Mouse (Mus musculus): ENCODE measurements around the gene C2cd4c.

DNA sequence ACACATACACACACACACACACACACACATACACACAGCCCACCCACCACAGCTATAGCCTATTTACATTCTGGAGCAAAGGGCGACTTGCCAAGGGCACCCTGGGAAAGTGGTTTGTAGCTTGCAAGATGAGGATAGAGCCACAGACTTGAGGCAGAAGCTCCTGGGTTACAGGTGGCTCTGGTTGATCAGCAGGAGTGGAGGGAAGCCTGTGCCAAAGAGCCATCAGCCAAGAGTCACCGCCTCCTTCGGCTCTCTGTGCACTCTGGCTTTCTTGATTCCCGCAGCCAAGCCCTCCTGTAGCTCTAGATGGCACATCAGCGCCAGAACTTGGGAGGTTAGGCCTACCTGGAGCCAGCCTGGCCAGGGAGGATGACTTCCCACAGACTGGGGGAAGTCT, 2.5 kb downstream of the C2cd4c start:
- TF ChIP-seq CTCF (conservative IDR thresholded peaks at IDR 0.05; ENCODE audit: low read length) = no peak
- TF ChIP-seq POU5F1 (IDR thresholded peaks at IDR 0.05; ENCODE audit: borderline replicate concordance, low read length) = no peak

Measured in E14TG2a.4 (cell line).